Mouse (Mus musculus): ENCODE measurements around the gene Abt1. TPM values are rescaled to one million over a fixed set of nuclear protein-coding genes. Genes with fewer than 3 reads are reported as not detected.

Gene Abt1
- 10.5 and 13.8 TPM in 2 replicates for polyA plus RNA-seq (2012)

GRCm38 (mm10) chr13:23423286-23424051, at the start of gene Abt1:
Abt1 (minus strand) TSS chr13:23423866.

GRCm38 (mm10) chr13:23465600-23466109, 42.0 kb upstream of the Abt1 start, which contains the start of gene Btn1a1:
Btn1a1 (minus strand) TSS chr13:23465901.

GRCm38 (mm10) chr13:23368583-23369420, 54.9 kb downstream of the Abt1 start, which contains the start of gene Zfp322a:
Zfp322a (minus strand) TSS chr13:23369208.

Other genes with a start within 250 kb of the Abt1 start
- gene Vmn1r220, start 235.9 kb downstream of the Abt1 start, polyA plus RNA-seq (2012) = not detected in 2 replicates
- gene Vmn1r221, start 209.7 kb downstream of the Abt1 start, polyA plus RNA-seq (2012) = not detected in 2 replicates
- gene Vmn1r222, start 187.9 kb downstream of the Abt1 start, polyA plus RNA-seq (2012) = not detected in 2 replicates
- not detected in 2 replicates for gene Vmn1r223, start 176.7 kb downstream of the Abt1 start, polyA plus RNA-seq (2012)
- gene Zfp322a, start 54.7 kb downstream of the Abt1 start, polyA plus RNA-seq (2012) = 0.45 and 1.00 TPM in 2 replicates
- not detected in 2 replicates for gene Btn1a1, start 42.0 kb upstream of the Abt1 start, polyA plus RNA-seq (2012)
- not detected in 2 replicates for gene Btn2a2, start 65.0 kb upstream of the Abt1 start, polyA plus RNA-seq (2012)
- 33.5 and 38.6 TPM in 2 replicates for gene Hist1h4h, start 107.2 kb upstream of the Abt1 start, polyA plus RNA-seq (2012)
- gene Hist1h2af, start 110.0 kb upstream of the Abt1 start, polyA plus RNA-seq (2012) = 81.4 and 86.9 TPM in 2 replicates
- gene Hist1h3g, start 111.6 kb upstream of the Abt1 start, polyA plus RNA-seq (2012) = 19.0 and 22.6 TPM in 2 replicates
- gene Hist1h2bh, start 119.5 kb upstream of the Abt1 start, polyA plus RNA-seq (2012) = 2.5 and 3.3 TPM in 2 replicates
- 5.5 and 6.8 TPM in 2 replicates for gene Hist1h3f, start 120.2 kb upstream of the Abt1 start, polyA plus RNA-seq (2012)
- gene Hist1h4f, start 127.8 kb upstream of the Abt1 start, polyA plus RNA-seq (2012) = 13.2 and 18.3 TPM in 2 replicates
- gene Hist1h1d, start 129.4 kb upstream of the Abt1 start, polyA plus RNA-seq (2012) = 0.77 and 1.7 TPM in 2 replicates
- gene Hist1h3e, start 138.5 kb upstream of the Abt1 start, polyA plus RNA-seq (2012) = 18.9 and 21.1 TPM in 2 replicates
- gene Hist1h2ae, start 147.4 kb upstream of the Abt1 start, polyA plus RNA-seq (2012) = 16.2 and 16.7 TPM in 2 replicates
- gene Hist1h2bg, start 147.5 kb upstream of the Abt1 start, polyA plus RNA-seq (2012) = 46.4 and 66.4 TPM in 2 replicates
- 3.1 and 11.2 TPM in 2 replicates for gene Hist1h2bf, start 150.3 kb upstream of the Abt1 start, polyA plus RNA-seq (2012)
- 5.5 and 5.7 TPM in 2 replicates for gene Hist1h2ad, start 150.5 kb upstream of the Abt1 start, polyA plus RNA-seq (2012)
- 6.4 and 7.1 TPM in 2 replicates for gene Hist1h3d, start 151.9 kb upstream of the Abt1 start, polyA plus RNA-seq (2012)
- 9.9 and 17.2 TPM in 2 replicates for gene Hist1h4d, start 157.7 kb upstream of the Abt1 start, polyA plus RNA-seq (2012)
- 0.79 and 1.1 TPM in 2 replicates for gene Hist1h2be, start 197.3 kb upstream of the Abt1 start, polyA plus RNA-seq (2012)
- 9.0 and 14.7 TPM in 2 replicates for gene Hist1h1e, start 198.7 kb upstream of the Abt1 start, polyA plus RNA-seq (2012)